In genomic region chr12:83987583-83988441, GRCm38 (mm10) we compare ENCODE assay signal across 9 mouse cellular contexts. TPM values are rescaled to one million over a fixed set of nuclear protein-coding genes. Genes with fewer than 3 reads are reported as not detected.
A peak's percentile ranks its signal among the peaks of the same experiment; 100 is the strongest.
DNase-seq lines count a peak whose midpoint lies in the region; ATAC-seq lines count a peak whose summit lies in the region.
"Had no signal": no experiment of that assay in that cellular context is flagged by ENCODE, and none has a peak within 500 bp of the region (broad histone marks: within the 10 kb centered on the region; RNA-seq: fewer than 3 reads in every experiment).

Gene Acot2 (plus strand): TSS chr12:83987861.

- DNase-seq in 3134 (ENCODE audit: extremely low read depth, insufficient read length, low spot score) = peak; percentile 88
- peak; percentile 60 for DNase-seq in adrenal gland, postnatal 25 days
- peak; percentile 98 for DNase-seq in heart, adult 11 months
- DNase-seq in kidney, adult 11 months = peak; percentile 82
- peak; percentile 75 for DNase-seq in limb, embryonic 10.5 days (ENCODE audit: low spot score)
- peak; percentile 77 for DNase-seq in skeletal muscle tissue, adult 2 months (ENCODE audit: low read depth, low spot score)

- peak within 1 kb of the TSS; percentile 92 for H3K27ac ChIP-seq in embryonic facial prominence, embryonic 12.5 days
- H3K27ac ChIP-seq in limb, embryonic 10.5 days = peak within 1 kb of the TSS; percentile 90
- H3K27ac ChIP-seq in midbrain, embryonic 12.5 days (replicated peaks) = peak within 1 kb of the TSS; percentile 87

- H3K9ac ChIP-seq in embryonic facial prominence, embryonic 12.5 days = peak within 1 kb of the TSS; percentile 68
- H3K9ac ChIP-seq in midbrain, embryonic 12.5 days (replicated peaks) = peak within 1 kb of the TSS; percentile 72

- no peaks in the 10 kb centered on the region for H3K27me3 ChIP-seq in embryonic facial prominence, embryonic 12.5 days
- H3K27me3 ChIP-seq in limb, embryonic 10.5 days (ENCODE audit: low read depth, poor library complexity, severe bottlenecking) = no peaks in the 10 kb centered on the region
- H3K27me3 ChIP-seq in midbrain, embryonic 12.5 days = 0 out of 2 replicates have a peak, but pooled peaks cover 5% of the 10 kb centered on the region

- H3K36me3 ChIP-seq in embryonic facial prominence, embryonic 12.5 days = no peaks in the 10 kb centered on the region
- peaks cover 1% of the 10 kb centered on the region for H3K36me3 ChIP-seq in limb, embryonic 10.5 days
- H3K36me3 ChIP-seq in midbrain, embryonic 12.5 days = no peaks in the 10 kb centered on the region
- H3K36me3 ChIP-seq: G1E had no signal

- peak within 1 kb of the TSS; percentile 54 for H3K4me2 ChIP-seq in embryonic facial prominence, embryonic 12.5 days (replicated peaks)
- peak within 1 kb of the TSS; percentile 59 for H3K4me2 ChIP-seq in midbrain, embryonic 12.5 days (replicated peaks)

- 1% methylated on average over 80 of the region's 80 CpGs for WGBS in embryonic facial prominence, embryonic 12.5 days
- WGBS in limb, embryonic 10.5 days = 1% methylated on average over 80 of the region's 80 CpGs
- under 1% methylated on average over 79 of the region's 80 CpGs for WGBS in midbrain, embryonic 12.5 days

- peak within 1 kb of the TSS; percentile 62 for H3K4me3 ChIP-seq in embryonic facial prominence, embryonic 12.5 days
- H3K4me3 ChIP-seq in limb, embryonic 10.5 days = peak within 1 kb of the TSS; percentile 64
- peak within 1 kb of the TSS; percentile 65 for H3K4me3 ChIP-seq in midbrain, embryonic 12.5 days

- no peaks in the 10 kb centered on the region for H3K9me3 ChIP-seq in embryonic facial prominence, embryonic 12.5 days
- no peaks in the 10 kb centered on the region for H3K9me3 ChIP-seq in limb, embryonic 10.5 days (replicated peaks)
- H3K9me3 ChIP-seq in midbrain, embryonic 12.5 days = no peaks in the 10 kb centered on the region

- ATAC-seq in embryonic facial prominence, embryonic 12.5 days (ENCODE audit: insufficient number of reproducible peaks, insufficient read depth, low FRiP score, low TSS enrichment) = peak; percentile 89
- peak; percentile 89 for ATAC-seq in midbrain, embryonic 12.5 days (ENCODE audit: low FRiP score, low read depth)

- 0 out of 2 replicates have a peak, but pooled peaks cover 3% of the 10 kb centered on the region for H3K4me1 ChIP-seq in embryonic facial prominence, embryonic 12.5 days
- peaks cover 10% of the 10 kb centered on the region for H3K4me1 ChIP-seq in limb, embryonic 10.5 days
- H3K4me1 ChIP-seq in midbrain, embryonic 12.5 days = peaks cover 6% of the 10 kb centered on the region; the same call in 1 of the 2 replicates

RNA-seq across cellular contexts. Expression of gene Acot2, which starts in this region (rescaled TPM):
- total RNA-seq in adrenal gland, postnatal 25 days (2021) = 15.2 and 17.1 TPM in 2 replicates
- 19.3 and 20.8 TPM in 2 replicates for polyA plus RNA-seq in embryonic facial prominence, embryonic 12.5 days (2016; fragmentation: Nextera tagmentation; extraction: Ambion mirVana)
- 14.0 and 15.1 TPM in 2 replicates for polyA plus RNA-seq in limb, embryonic 10.5 days (2016; fragmentation: Nextera tagmentation; extraction: Ambion mirVana)
- polyA plus RNA-seq in midbrain, embryonic 12.5 days (2016; fragmentation: Nextera tagmentation; extraction: Ambion mirVana) = 14.7 and 14.9 TPM in 2 replicates

Comparison
In these comparisons a context has a peak if more than half of its experiments do, and no peak if none do; other contexts are left out.
1. Peak in every context shown above with its lines: DNase-seq, ATAC-seq, H3K4me3 ChIP-seq and H3K27ac ChIP-seq.